Mouse (Mus musculus) adrenal gland (tissue): ENCODE data around the gene Hba-x.

Experiments used
- intact Hi-C: fragments of 180-260 bp; cut with DNase I; formaldehyde crosslinking; loops from one replicate; pipeline ENCODE4 v1.15.1; 2025
- long read RNA-seq, 2 experiments: library from polyadenylated mRNA; unstranded; transcript quantifications; one replicate each; pipeline ENCODE4 v2.0.0; 2020; ENCODE audit warnings: borderline replicate concordance in 1 of 2; ENCODE audit not compliant: insufficient replicate concordance in 1 of 2

Hba-x gene
- long read RNA-seq, experiment 1: 0 reads
- long read RNA-seq, experiment 2: 0 reads

- intact Hi-C loops: no loop called here
These were observed at the start of gene Hba-x for GRCm38 (mm10) chr11:32276347-32276746. Gene Hba-x (plus strand): TSS chr11:32276400.

GRCm38 (mm10) chr11:32227041-32227440 is 49.2 kb upstream of the Hba-x start:
- intact Hi-C loops: no loop called here

- intact Hi-C loops: no loop called here
These were observed 48.6 kb upstream of the Hba-x start for GRCm38 (mm10) chr11:32227555-32227954.

GRCm38 (mm10) chr11:32228292-32228845 is 47.8 kb upstream of the Hba-x start:
- intact Hi-C loops: no loop called here

- intact Hi-C loops: no loop called here
These were observed 46.0 kb upstream of the Hba-x start for GRCm38 (mm10) chr11:32230220-32230619.

GRCm38 (mm10) chr11:32231125-32231524 is 45.1 kb upstream of the Hba-x start:
- intact Hi-C loops: no loop called here

GRCm38 (mm10) chr11:32232848-32233247 is 43.4 kb upstream of the Hba-x start:
- intact Hi-C loops: no loop called here

- intact Hi-C loops: no loop called here
These were observed 42.3 kb upstream of the Hba-x start for GRCm38 (mm10) chr11:32233895-32234294.

GRCm38 (mm10) chr11:32234816-32235485 is 41.2 kb upstream of the Hba-x start:
- intact Hi-C loops: no loop called here

GRCm38 (mm10) chr11:32235646-32236045 is 40.6 kb upstream of the Hba-x start:
- intact Hi-C loops: loop anchor here (2.0 kb wide), 1 partner anchor 19 kb away; no protein-coding TSS in a partner anchor

GRCm38 (mm10) chr11:32236132-32236531 is 40.1 kb upstream of the Hba-x start:
- intact Hi-C loops: loop anchor here (2.0 kb wide), 1 partner anchor 19 kb away; no protein-coding TSS in a partner anchor

GRCm38 (mm10) chr11:32236712-32237410 is 39.3 kb upstream of the Hba-x start:
- intact Hi-C loops: loop anchor here (2.0 kb wide), 1 partner anchor 20 kb away; no protein-coding TSS in a partner anchor

- intact Hi-C loops: loop anchor here (2.0 kb wide), 1 partner anchor 21 kb away; no protein-coding TSS in a partner anchor
These were observed 38.8 kb upstream of the Hba-x start for GRCm38 (mm10) chr11:32237411-32237795.

GRCm38 (mm10) chr11:32238093-32238860 is 37.9 kb upstream of the Hba-x start:
- intact Hi-C loops: loop anchor here (2.0 kb wide), 1 partner anchor 55 kb away; no protein-coding TSS in a partner anchor

- intact Hi-C loops: loop anchor here (5.0 kb wide), 1 partner anchor 34 kb away; the partner anchor contains the start of gene Snrnp25
These were observed 34.8 kb upstream of the Hba-x start for GRCm38 (mm10) chr11:32241391-32241790.

GRCm38 (mm10) chr11:32242209-32242608 is 34.0 kb upstream of the Hba-x start:
- intact Hi-C loops: loop anchor here (5.0 kb wide), 1 partner anchor 35 kb away; the partner anchor contains the start of gene Snrnp25

GRCm38 (mm10) chr11:32243205-32243955 is 32.8 kb upstream of the Hba-x start:
- intact Hi-C loops: loop anchor here (5.0 kb wide), 1 partner anchor 36 kb away; the partner anchor contains the start of gene Snrnp25

- intact Hi-C loops: loop anchor here (5.0 kb wide), 1 partner anchor 37 kb away; the partner anchor contains the start of gene Snrnp25
These were observed 32.1 kb upstream of the Hba-x start for GRCm38 (mm10) chr11:32244064-32244463.

- intact Hi-C loops: loop anchor here (5.0 kb wide), 1 partner anchor 37 kb away; the partner anchor contains the start of gene Snrnp25
These were observed 31.6 kb upstream of the Hba-x start for GRCm38 (mm10) chr11:32244617-32245016.

GRCm38 (mm10) chr11:32245614-32246013 is 30.6 kb upstream of the Hba-x start:
- intact Hi-C loops: no loop called here
